Mouse (Mus musculus): ENCODE results near the gene Pde4d.

Gene Pde4d

GRCm38 (mm10) chr13:109342469-109342868 is 892.7 kb downstream of the Pde4d start:
- in situ Hi-C loops (cut with MboI; ENCODE audit: low pct_unique_long_range_greater_than_20kb in 1 of 2, low sequenced_read_pairs in 2 of 2, unreplicated experiment in 1 of 2) = loop anchor here in 1 of 2 experiments (10.0 kb wide), 2 partner anchors 108 to 212 kb away; no protein-coding TSS in a partner anchor

GRCm38 (mm10) chr13:109343596-109343995 is 893.8 kb downstream of the Pde4d start:
- in situ Hi-C loops (cut with MboI; ENCODE audit: low pct_unique_long_range_greater_than_20kb in 1 of 2, low sequenced_read_pairs in 2 of 2, unreplicated experiment in 1 of 2) = loop anchor here in 1 of 2 experiments (10.0 kb wide), 2 partner anchors 109 to 211 kb away; no protein-coding TSS in a partner anchor

GRCm38 (mm10) chr13:109347770-109348169 is 898.0 kb downstream of the Pde4d start:
- in situ Hi-C loops (cut with MboI; ENCODE audit: low pct_unique_long_range_greater_than_20kb in 1 of 2, low sequenced_read_pairs in 2 of 2, unreplicated experiment in 1 of 2) = loop anchor here in 1 of 2 experiments (10.0 kb wide), 2 partner anchors 113 to 207 kb away; no protein-coding TSS in a partner anchor

- in situ Hi-C loops (cut with MboI; ENCODE audit: low pct_unique_long_range_greater_than_20kb in 1 of 2, low sequenced_read_pairs in 2 of 2, unreplicated experiment in 1 of 2) = loop anchor here in 1 of 2 experiments (10.0 kb wide), 2 partner anchors 114 to 206 kb away; no protein-coding TSS in a partner anchor
Observed at GRCm38 (mm10) chr13:109348316-109348715, 898.6 kb downstream of the Pde4d start.

GRCm38 (mm10) chr13:109350100-109350499 is 900.4 kb downstream of the Pde4d start:
- in situ Hi-C loops (cut with MboI; ENCODE audit: low pct_unique_long_range_greater_than_20kb in 1 of 2, low sequenced_read_pairs in 2 of 2, unreplicated experiment in 1 of 2) = no loop called here

GRCm38 (mm10) chr13:109354017-109354416 is 904.3 kb downstream of the Pde4d start:
- in situ Hi-C loops (cut with MboI; ENCODE audit: low pct_unique_long_range_greater_than_20kb in 1 of 2, low sequenced_read_pairs in 2 of 2, unreplicated experiment in 1 of 2) = no loop called here

GRCm38 (mm10) chr13:109356252-109356651 is 906.5 kb downstream of the Pde4d start:
- in situ Hi-C loops (cut with MboI; ENCODE audit: low pct_unique_long_range_greater_than_20kb in 1 of 2, low sequenced_read_pairs in 2 of 2, unreplicated experiment in 1 of 2) = no loop called here

GRCm38 (mm10) chr13:109359994-109360393 is 910.2 kb downstream of the Pde4d start:
- in situ Hi-C loops (cut with MboI; ENCODE audit: low pct_unique_long_range_greater_than_20kb in 1 of 2, low sequenced_read_pairs in 2 of 2, unreplicated experiment in 1 of 2) = no loop called here

GRCm38 (mm10) chr13:109362340-109362739 is 912.6 kb downstream of the Pde4d start:
- in situ Hi-C loops (cut with MboI; ENCODE audit: low pct_unique_long_range_greater_than_20kb in 1 of 2, low sequenced_read_pairs in 2 of 2, unreplicated experiment in 1 of 2) = no loop called here

GRCm38 (mm10) chr13:109374465-109374864 is 924.7 kb downstream of the Pde4d start:
- in situ Hi-C loops (cut with MboI; ENCODE audit: low pct_unique_long_range_greater_than_20kb in 1 of 2, low sequenced_read_pairs in 2 of 2, unreplicated experiment in 1 of 2) = no loop called here

- in situ Hi-C loops (cut with MboI; ENCODE audit: low pct_unique_long_range_greater_than_20kb in 1 of 2, low sequenced_read_pairs in 2 of 2, unreplicated experiment in 1 of 2) = no loop called here
Observed at GRCm38 (mm10) chr13:109376681-109377080, 926.9 kb downstream of the Pde4d start.

GRCm38 (mm10) chr13:109380149-109380548 is 930.4 kb downstream of the Pde4d start:
- in situ Hi-C loops (cut with MboI; ENCODE audit: low pct_unique_long_range_greater_than_20kb in 1 of 2, low sequenced_read_pairs in 2 of 2, unreplicated experiment in 1 of 2) = no loop called here

GRCm38 (mm10) chr13:109388626-109389220 is 939.0 kb downstream of the Pde4d start:
- in situ Hi-C loops (cut with MboI; ENCODE audit: low pct_unique_long_range_greater_than_20kb in 1 of 2, low sequenced_read_pairs in 2 of 2, unreplicated experiment in 1 of 2) = no loop called here

GRCm38 (mm10) chr13:109402396-109402795 is 952.6 kb downstream of the Pde4d start:
- in situ Hi-C loops (cut with MboI; ENCODE audit: low pct_unique_long_range_greater_than_20kb in 1 of 2, low sequenced_read_pairs in 2 of 2, unreplicated experiment in 1 of 2) = no loop called here

GRCm38 (mm10) chr13:109402936-109403335 is 953.2 kb downstream of the Pde4d start:
- in situ Hi-C loops (cut with MboI; ENCODE audit: low pct_unique_long_range_greater_than_20kb in 1 of 2, low sequenced_read_pairs in 2 of 2, unreplicated experiment in 1 of 2) = no loop called here

GRCm38 (mm10) chr13:109406341-109406740 is 956.6 kb downstream of the Pde4d start:
- in situ Hi-C loops (cut with MboI; ENCODE audit: low pct_unique_long_range_greater_than_20kb in 1 of 2, low sequenced_read_pairs in 2 of 2, unreplicated experiment in 1 of 2) = no loop called here

- in situ Hi-C loops (cut with MboI; ENCODE audit: low pct_unique_long_range_greater_than_20kb in 1 of 2, low sequenced_read_pairs in 2 of 2, unreplicated experiment in 1 of 2) = no loop called here
Observed at GRCm38 (mm10) chr13:109407371-109407770, 957.6 kb downstream of the Pde4d start.

- in situ Hi-C loops (cut with MboI; ENCODE audit: low pct_unique_long_range_greater_than_20kb in 1 of 2, low sequenced_read_pairs in 2 of 2, unreplicated experiment in 1 of 2) = no loop called here
Observed at GRCm38 (mm10) chr13:109420426-109420825, 970.7 kb downstream of the Pde4d start.

- in situ Hi-C loops (cut with MboI; ENCODE audit: low pct_unique_long_range_greater_than_20kb in 1 of 2, low sequenced_read_pairs in 2 of 2, unreplicated experiment in 1 of 2) = no loop called here
Observed at GRCm38 (mm10) chr13:109424906-109425305, 975.2 kb downstream of the Pde4d start.

GRCm38 (mm10) chr13:109425548-109425947 is 975.8 kb downstream of the Pde4d start:
- in situ Hi-C loops (cut with MboI; ENCODE audit: low pct_unique_long_range_greater_than_20kb in 1 of 2, low sequenced_read_pairs in 2 of 2, unreplicated experiment in 1 of 2) = no loop called here
